Mouse (Mus musculus) myocyte (in vitro differentiated cells): ENCODE measurements around the gene Arhgap15.

Experiments used
- MAX ChIP-seq: IDR thresholded peaks from one replicate; pipeline ENCODE4 v1.6.1; 2011; ENCODE audit warnings: low read depth, mild to moderate bottlenecking, control low read depth
- USF1 ChIP-seq: IDR thresholded peaks from one replicate; pipeline ENCODE4 v1.6.1; 2011; ENCODE audit warnings: low read depth, mild to moderate bottlenecking, control low read depth, moderate library complexity

DNA sequence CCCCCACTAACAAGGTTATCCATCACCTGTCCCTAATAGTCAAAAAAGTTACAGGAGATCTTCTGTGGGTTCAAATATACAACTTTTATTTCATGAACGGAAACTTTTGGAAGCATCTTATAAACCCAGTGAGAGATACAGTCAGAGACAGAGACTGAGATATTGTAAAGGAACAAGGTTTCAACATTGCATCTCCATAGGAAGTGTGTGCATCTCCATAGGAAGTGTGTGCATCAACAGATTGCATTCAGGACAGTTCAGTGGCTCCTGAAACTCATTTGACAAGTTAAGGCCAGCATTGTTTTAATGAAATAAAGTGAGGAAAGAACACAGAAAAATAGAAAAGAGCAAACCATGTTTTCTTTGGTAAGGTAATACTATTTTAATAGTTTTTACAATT lies 296.0 kb downstream of the Arhgap15 start:
- TF ChIP-seq MAX (no peak), USF1 (no peak)
